Mouse (Mus musculus): Measurements from ENCODE around the gene Map3k5.

DNA sequence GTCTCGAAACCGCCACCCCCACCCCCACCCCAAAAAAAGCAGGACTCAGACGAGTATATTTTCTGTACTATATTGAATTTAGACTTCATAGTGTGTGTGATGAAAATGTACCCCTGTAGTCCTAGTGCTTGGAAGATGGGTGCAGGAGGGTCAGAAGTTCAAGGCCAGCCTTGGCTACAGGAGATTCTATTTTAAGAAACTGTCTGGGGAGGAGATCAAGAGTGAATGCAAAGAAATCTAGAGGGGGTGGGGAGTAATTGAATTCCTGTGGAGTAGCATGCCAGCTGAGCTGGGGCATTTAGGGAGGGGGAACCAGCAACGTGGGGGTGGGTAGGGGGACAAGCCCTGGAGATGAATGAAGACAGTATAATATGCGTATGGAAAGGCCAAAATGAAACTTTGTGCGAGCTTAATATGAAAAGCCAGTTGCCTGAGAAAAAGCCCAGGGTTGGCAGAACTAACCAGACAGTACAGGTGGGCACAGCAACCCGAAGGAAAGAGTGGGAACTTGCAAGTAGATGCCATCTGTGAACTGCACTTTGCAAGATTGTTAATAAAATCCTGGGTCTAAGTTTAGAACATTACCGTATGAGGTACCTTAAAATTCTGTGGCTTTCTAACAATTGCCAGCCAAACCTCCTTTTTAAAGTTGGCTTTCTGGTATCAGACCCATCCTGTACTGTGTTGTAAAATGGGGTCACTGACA, 222.9 kb downstream of the Map3k5 start:
- TF ChIP-seq GATA1 (IDR thresholded peaks at IDR 0.05; ENCODE audit: borderline replicate concordance, low read length) (no peak), FLI1 (IDR thresholded peaks at IDR 0.05; ENCODE audit: low read length) (no peak)
